Mouse (Mus musculus) heart, embryonic 10.5 days (tissue): ENCODE results near the gene Eps8. TPM values are rescaled to one million over a fixed set of nuclear protein-coding genes. Genes with fewer than 3 reads are reported as not detected.

Source experiments
- DNase-seq: peaks from one replicate; pipeline ENCODE4 v3.0.0-alpha.2; 2017; ENCODE audit warnings: low spot score
- H3K27ac ChIP-seq: fragments of 300-500 bp; sonication (generic); 2 replicates; pipeline ENCODE4 v1.5.1; 2016; ENCODE audit warnings: mild to moderate bottlenecking
- H3K27me3 ChIP-seq: fragments of 300-500 bp; sonication (generic); 2 replicates; pipeline ENCODE4 v1.6.1; 2016; ENCODE audit warnings: mild to moderate bottlenecking; ENCODE audit not compliant: poor library complexity, insufficient read depth, severe bottlenecking
- H3K36me3 ChIP-seq: fragments of 300-500 bp; sonication (generic); 2 replicates; pipeline ENCODE4 v1.6.1; 2016; ENCODE audit warnings: mild to moderate bottlenecking, moderate library complexity
- H3K4me1 ChIP-seq: fragments of 300-500 bp; sonication (generic); 2 replicates; pipeline ENCODE4 v1.6.1; 2016; ENCODE audit warnings: mild to moderate bottlenecking
- H3K4me3 ChIP-seq: fragments of 300-500 bp; sonication (generic); 2 replicates; pipeline ENCODE4 v1.5.1; 2016; ENCODE audit warnings: mild to moderate bottlenecking, moderate library complexity
- H3K9me3 ChIP-seq: fragments of 300-500 bp; sonication (generic); 2 replicates; pipeline ENCODE4 v1.6.1; 2016; ENCODE audit warnings: mild to moderate bottlenecking, moderate library complexity
- WGBS: fragments of 180-500 bp; shearing (Covaris S2); methylation state at CpG from one replicate; pipeline ENCODE4 v1.1.7; 2016; 5-methylcytosine and 5-hydroxymethylcytosine counted together
- polyA plus RNA-seq: library from polyadenylated mRNA; unstranded; fragments of >200 nt; fragmentation: Nextera tagmentation; extraction: Ambion mirVana; gene quantifications from 2 replicates; pipeline ENCODE4 v1.2.1, GENCODE M21; 2016

Gene Eps8
- polyA plus RNA-seq, 1 experiment from 2014 or later: 16.3 TPM

DNA sequence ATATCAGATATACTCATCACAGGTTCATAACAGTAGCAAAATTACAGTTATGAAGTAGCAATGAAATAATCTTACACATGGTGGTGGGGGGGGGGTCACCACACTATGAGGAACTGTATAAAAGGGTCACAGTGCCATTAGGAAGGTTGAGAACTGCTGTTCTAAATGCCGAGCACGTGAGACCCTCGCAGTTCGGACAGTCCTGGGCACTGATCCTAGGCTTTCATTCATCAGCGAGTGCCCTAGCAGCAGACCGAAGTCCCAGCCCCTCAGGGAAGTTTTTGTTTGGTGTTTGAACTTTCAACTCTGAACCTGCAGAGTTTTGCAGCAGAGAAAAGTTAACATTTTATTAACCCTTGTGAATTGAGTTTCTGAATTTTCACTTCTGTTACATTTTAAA, 2.5 kb upstream of the Eps8 start:
- H3K4me1 ChIP-seq: peaks cover 9% of the 10 kb centered on the region
- H3K36me3 ChIP-seq: no peaks in the 10 kb centered on the region
- H3K4me3 ChIP-seq: no peak overlapping the region
- no peaks in the 10 kb centered on the region; the same call in 1 of the 2 replicates for H3K27me3 ChIP-seq
- no peaks in the 10 kb centered on the region for H3K9me3 ChIP-seq
- no peak overlapping the region for H3K27ac ChIP-seq
- no peak for DNase-seq
- WGBS: 81% methylated on average over 6 of the region's 6 CpGs

DNA sequence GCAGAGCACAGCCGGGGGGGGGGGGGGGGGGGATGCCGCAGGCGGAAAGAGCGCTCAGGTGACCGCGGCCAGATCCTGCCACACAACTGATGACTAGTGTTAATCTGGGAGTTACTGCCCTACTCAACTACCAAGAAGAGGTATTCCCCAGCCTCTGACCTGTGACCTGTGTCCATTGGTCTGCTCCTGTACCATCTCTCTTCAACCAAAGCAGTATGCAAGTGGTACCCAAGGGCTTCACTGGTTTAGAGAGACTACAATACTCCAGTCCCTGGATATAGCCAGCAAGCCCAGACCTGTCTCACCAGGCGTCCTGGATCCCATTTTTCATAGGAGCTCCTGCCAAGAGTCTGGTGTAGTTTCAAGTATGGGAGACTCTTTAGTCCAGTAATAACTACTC, 5.1 kb downstream of the Eps8 start:
- peaks cover 10% of the 10 kb centered on the region; the same call in 1 of the 2 replicates for H3K27me3 ChIP-seq
- DNase-seq: no peak
- H3K36me3 ChIP-seq: no peaks in the 10 kb centered on the region
- H3K9me3 ChIP-seq: no peaks in the 10 kb centered on the region
- H3K4me3 ChIP-seq: peak overlapping the region; percentile 72
- 16% methylated on average over 7 of the region's 7 CpGs for WGBS
- peaks cover 11% of the 10 kb centered on the region; the same call in 1 of the 2 replicates for H3K4me1 ChIP-seq
- peak overlapping the region; percentile 86 for H3K27ac ChIP-seq

DNA sequence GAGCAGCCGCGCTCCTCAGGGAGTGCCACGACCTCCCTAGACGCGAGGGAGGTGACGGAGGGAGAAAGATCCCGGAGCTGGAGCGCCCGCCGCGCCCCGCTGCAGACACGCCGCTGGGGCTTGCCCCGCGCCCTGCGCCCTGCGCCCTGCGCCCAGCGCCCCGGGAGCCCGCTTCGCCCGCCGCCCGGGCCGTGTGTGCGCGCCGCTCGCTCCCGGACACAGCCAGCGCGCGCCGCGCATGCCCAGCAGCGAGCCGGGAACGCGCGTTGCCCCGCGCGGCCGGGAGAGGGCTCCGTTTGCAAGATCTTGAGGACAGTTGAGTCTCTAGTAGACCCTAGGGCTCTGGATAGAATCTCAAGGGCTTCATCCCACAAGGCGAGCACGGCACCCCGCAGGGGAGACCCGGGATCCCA, 5.6 kb downstream of the Eps8 start:
- peak overlapping the region; percentile 72 for H3K4me3 ChIP-seq
- H3K4me1 ChIP-seq: peaks cover 11% of the 10 kb centered on the region; the same call in 1 of the 2 replicates
- H3K27me3 ChIP-seq: peaks cover 10% of the 10 kb centered on the region; the same call in 1 of the 2 replicates
- no peak for DNase-seq
- no peaks in the 10 kb centered on the region for H3K36me3 ChIP-seq
- H3K27ac ChIP-seq: peak overlapping the region; percentile 86
- 1% methylated on average over 51 of the region's 51 CpGs for WGBS
- no peaks in the 10 kb centered on the region for H3K9me3 ChIP-seq

DNA sequence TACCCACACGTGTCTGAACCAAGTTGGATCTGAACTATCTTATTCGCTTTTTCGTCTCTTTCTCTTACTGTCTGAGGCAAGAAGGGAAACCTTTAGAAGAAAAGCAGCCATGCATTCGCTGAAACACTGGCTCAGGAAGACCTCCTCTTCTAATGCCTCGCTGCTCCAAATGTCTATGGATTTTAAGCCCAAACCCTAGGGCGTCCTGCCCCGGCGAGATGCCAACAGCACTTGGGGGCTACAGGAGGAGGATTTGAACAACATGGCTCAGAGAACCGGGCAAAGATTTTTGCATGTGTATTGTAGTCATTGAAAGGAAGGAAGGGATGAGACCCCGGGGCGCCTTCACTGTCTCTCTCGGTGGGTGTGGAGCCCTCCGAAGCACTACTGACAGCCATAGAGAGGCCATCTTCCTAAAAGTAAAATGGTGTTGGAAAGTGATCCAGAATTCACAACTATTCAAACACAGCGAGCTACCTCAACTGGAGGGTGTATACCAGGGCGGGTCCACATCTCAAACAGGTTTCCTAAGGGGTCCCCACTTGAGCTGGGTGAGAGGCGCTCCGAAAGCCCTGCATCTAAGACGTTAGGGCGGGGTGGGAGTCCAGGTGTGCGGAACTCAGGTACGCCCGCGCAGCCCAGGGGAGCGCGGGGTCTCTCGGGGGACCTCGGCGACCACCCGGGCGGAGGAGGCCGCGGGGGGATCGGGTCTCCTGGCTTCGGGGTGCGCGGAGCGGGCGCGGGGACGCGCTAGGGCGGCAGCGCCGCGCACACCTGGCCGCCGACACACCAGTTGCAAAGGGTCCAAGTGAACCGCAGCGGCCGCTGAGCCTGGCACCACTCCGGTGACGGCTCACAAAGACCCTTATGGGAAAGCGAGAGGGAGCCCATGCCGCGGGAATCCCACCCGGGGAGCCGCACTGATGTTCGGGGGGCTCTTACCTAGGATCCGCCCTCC, 6.3 kb downstream of the Eps8 start:
- Histone ChIP-seq H3K36me3 (no peaks in the 10 kb centered on the region), H3K4me3 (peak overlapping the region; percentile 72), H3K4me1 (peaks cover 11% of the 10 kb centered on the region; the same call in 1 of the 2 replicates), H3K9me3 (no peaks in the 10 kb centered on the region), H3K27me3 (peaks cover 10% of the 10 kb centered on the region; the same call in 1 of the 2 replicates), H3K27ac (peak overlapping the region; percentile 86)
- DNase-seq: no peak
- WGBS: 1% methylated on average over 58 of the region's 59 CpGs

DNA sequence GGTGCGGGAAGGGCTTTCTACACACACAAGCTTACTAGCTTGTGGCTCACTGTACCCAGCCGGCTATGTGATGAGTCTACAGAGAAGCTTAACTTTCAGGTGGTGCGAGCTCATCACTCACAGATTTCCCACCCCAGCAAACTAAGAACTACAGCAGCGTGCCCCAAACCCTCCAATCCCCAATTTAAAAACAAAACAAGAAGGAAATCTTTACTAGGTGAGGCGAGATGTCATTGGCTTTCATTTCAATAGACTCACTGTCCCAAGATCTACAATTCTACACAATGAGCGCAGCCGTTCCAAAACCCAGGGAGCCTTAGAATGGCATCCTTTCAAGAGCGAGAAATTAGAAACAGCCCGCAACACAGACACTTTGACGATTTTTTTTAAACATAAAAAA, 7.0 kb downstream of the Eps8 start:
- Histone ChIP-seq H3K4me3 (peak overlapping the region; percentile 72), H3K4me1 (peaks cover 11% of the 10 kb centered on the region; the same call in 1 of the 2 replicates), H3K9me3 (no peaks in the 10 kb centered on the region), H3K36me3 (no peaks in the 10 kb centered on the region), H3K27me3 (peaks cover 10% of the 10 kb centered on the region; the same call in 1 of the 2 replicates), H3K27ac (no peak overlapping the region)
- 29% methylated on average over 10 of the region's 10 CpGs for WGBS
- DNase-seq: no peak

DNA sequence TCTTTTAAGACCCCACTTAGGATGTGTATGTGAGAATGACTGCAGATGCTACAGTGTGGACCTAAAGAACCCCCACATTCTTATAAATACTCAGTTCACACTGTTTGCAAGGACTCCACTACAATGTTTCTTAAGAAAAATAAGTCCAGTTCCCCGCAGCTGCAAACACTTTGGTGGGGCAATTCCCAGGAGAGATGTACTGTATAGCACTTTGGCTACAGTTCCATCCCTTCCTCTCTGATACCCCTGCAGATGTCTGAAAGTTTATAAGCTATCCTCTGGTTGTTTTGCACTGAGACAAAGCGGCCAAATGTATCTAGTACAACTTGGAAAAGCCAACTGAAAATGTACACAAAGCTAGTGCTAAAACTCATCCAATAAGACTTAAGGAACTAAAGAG, 8.0 kb downstream of the Eps8 start:
- peaks cover 11% of the 10 kb centered on the region; the same call in 1 of the 2 replicates for H3K4me1 ChIP-seq
- H3K4me3 ChIP-seq: no peak overlapping the region
- H3K36me3 ChIP-seq: no peaks in the 10 kb centered on the region
- H3K27me3 ChIP-seq: peaks cover 10% of the 10 kb centered on the region; the same call in 1 of the 2 replicates
- H3K9me3 ChIP-seq: no peaks in the 10 kb centered on the region
- DNase-seq: no peak
- WGBS: 84% methylated on average over 2 of the region's 2 CpGs
- H3K27ac ChIP-seq: no peak overlapping the region

DNA sequence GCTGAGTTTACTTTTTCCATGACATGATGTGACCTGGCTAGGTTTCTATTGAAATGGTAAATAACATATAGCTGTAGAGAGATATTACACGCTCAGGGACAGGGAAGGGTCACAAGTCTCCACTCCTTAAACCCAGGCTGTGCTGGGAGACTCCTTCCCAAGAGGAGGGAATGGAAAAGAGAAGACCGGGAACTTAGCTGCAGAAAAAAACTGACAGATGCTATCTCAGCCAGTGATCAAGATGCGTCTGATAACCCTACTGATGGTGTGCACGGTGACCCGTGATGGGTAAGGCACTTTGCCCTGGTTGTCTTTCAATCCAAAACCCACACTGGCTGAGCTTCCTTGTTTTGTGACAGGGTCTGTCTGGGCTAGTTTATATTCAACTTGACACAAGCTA, 9.8 kb downstream of the Eps8 start:
- WGBS: 82% methylated on average over 5 of the region's 5 CpGs
- H3K27me3 ChIP-seq: peaks cover 10% of the 10 kb centered on the region; the same call in 1 of the 2 replicates
- no peak for DNase-seq
- H3K27ac ChIP-seq: no peak overlapping the region
- no peaks in the 10 kb centered on the region for H3K36me3 ChIP-seq
- no peaks in the 10 kb centered on the region for H3K9me3 ChIP-seq
- no peak overlapping the region for H3K4me3 ChIP-seq
- H3K4me1 ChIP-seq: peaks cover 11% of the 10 kb centered on the region; the same call in 1 of the 2 replicates

DNA sequence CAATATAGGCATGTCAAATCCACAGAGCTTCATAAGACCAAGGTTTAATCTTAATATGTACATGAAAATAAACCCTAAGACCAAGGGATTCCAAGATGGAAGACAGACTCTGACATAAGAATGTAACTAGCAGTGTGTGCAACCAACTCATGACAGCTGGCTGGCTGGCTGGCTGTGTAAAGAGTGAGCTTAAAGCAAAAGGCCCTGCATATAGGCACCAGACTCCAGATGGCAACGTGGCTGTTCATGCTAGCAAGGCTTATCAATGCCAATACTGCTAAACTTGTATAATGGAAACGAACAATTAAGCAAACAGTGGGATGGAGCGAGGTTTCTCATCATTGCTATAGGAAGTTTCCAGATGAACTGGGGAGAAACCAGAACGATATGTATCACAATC, 10.9 kb downstream of the Eps8 start:
- no peak overlapping the region for H3K27ac ChIP-seq
- no peaks in the 10 kb centered on the region for H3K9me3 ChIP-seq
- DNase-seq: no peak
- H3K27me3 ChIP-seq: peaks cover 10% of the 10 kb centered on the region; the same call in 1 of the 2 replicates
- WGBS: 85% methylated on average over 4 of the region's 4 CpGs
- H3K4me1 ChIP-seq: peaks cover 8% of the 10 kb centered on the region; the same call in 1 of the 2 replicates
- no peak overlapping the region for H3K4me3 ChIP-seq
- no peaks in the 10 kb centered on the region for H3K36me3 ChIP-seq

DNA sequence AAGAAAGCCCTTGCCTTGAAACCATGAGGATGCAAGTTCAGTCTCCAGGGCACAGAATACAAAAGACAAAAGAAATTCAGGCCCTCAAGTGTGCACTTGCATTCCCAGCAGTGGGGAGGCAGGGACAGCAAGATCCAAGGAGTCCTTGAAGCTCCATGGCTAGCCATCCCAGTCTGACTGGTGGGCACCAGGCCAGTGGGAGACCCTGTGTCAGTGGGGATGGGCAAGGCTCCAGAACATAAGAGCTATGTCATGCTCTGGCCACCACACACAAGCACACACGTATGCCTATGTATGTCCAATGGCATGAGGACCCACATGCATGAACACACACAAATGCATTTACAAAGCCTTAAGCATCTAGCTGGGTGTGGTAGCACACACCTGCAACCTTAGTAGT, 13.0 kb downstream of the Eps8 start:
- H3K4me3 ChIP-seq: no peak overlapping the region
- DNase-seq: no peak
- 0 out of 2 replicates have a peak, but pooled peaks cover 4% of the 10 kb centered on the region for H3K4me1 ChIP-seq
- no peaks in the 10 kb centered on the region for H3K36me3 ChIP-seq
- 75% methylated on average over 1 of the region's 1 CpGs for WGBS
- H3K27ac ChIP-seq: no peak overlapping the region
- H3K27me3 ChIP-seq: peaks cover 6% of the 10 kb centered on the region; the same call in 1 of the 2 replicates
- no peaks in the 10 kb centered on the region for H3K9me3 ChIP-seq

DNA sequence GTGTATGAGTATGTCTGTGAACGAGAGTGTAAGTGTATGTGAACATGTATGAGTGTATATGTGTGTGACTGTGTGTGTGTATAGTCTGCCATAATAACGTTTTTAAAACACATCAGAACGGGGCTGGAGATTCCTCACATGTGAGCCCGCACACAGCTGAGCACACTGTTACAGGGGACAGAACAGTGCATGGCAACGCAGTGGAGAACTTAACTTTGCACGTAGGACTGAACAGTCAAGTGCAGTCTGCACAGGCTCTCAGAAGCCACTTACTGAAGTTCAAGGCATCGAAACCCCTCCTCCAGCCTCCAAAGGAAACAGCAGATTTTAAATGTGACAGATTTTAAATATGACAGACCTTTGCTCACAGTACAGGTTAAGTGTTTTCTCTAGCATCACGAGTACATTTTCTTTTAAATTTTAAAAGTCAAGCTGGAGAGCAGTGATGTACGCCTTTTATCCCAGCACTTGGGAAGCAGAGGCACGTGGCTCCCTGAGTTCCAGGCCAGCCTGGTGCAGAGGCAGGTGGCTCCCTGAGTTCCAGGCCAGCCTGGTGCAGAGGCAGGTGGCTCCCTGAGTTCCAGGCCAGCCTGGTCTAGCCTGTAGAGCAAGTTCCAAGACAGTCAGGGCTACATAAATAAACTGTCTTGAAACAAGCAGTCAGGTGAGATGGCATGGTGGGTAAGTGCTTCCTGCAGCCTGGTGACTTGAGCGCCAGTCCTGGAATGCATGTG, 15.7 kb downstream of the Eps8 start:
- 82% methylated on average over 11 of the region's 11 CpGs for WGBS
- no peaks in the 10 kb centered on the region for H3K27me3 ChIP-seq
- DNase-seq: no peak

DNA sequence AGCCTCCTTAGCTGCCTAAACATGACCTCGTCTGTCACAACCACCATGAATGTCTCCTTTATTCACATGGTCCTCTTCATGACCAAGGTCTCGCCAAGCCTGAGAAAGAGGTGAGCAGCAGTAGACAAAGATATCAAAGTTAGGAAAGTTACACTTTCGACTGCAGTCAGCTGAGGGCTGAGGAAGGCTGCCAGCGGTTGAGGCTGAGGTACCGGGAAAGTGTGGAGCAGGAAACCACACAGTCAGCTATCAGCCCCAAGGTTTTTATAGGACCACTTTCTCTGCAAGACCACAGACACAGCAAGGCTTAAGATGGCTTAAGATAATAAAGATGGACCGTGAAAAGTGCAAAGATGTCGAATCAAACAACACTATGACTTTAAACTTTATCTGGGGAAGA, 17.2 kb downstream of the Eps8 start:
- Histone ChIP-seq H3K4me1 (peaks cover 9% of the 10 kb centered on the region; the same call in 1 of the 2 replicates), H3K27ac (no peak overlapping the region), H3K27me3 (no peaks in the 10 kb centered on the region), H3K9me3 (no peaks in the 10 kb centered on the region), H3K4me3 (no peak overlapping the region), H3K36me3 (no peaks in the 10 kb centered on the region)
- WGBS: 44% methylated on average over 7 of the region's 7 CpGs
- no peak for DNase-seq

More for the DNA sequence above, 15.7 kb downstream of the Eps8 start:
- Histone ChIP-seq H3K36me3 (no peaks in the 10 kb centered on the region), H3K4me3 (no peak overlapping the region), H3K27ac (no peak overlapping the region), H3K9me3 (no peaks in the 10 kb centered on the region), H3K4me1 (0 out of 2 replicates have a peak, but pooled peaks cover 5% of the 10 kb centered on the region)

DNA sequence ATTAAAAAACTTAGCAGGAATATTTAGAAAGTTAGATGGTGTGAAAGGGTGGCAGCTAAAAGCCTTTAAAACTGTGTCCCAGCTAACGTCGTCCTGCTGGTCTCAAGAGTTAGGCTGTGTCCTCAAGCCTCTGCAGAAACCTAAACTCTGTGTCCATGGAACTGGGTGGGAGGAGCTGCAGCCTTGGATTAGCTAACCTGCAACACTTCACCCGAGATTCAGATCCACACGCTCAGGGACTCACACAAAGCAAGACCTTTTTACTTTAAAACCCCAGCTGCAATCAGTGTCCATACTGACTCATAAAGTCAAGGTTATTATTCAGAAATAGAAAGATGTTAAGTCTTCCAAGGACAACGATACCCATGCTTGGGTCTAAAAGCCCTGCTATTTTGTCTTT, 18.5 kb downstream of the Eps8 start:
- no peaks in the 10 kb centered on the region for H3K36me3 ChIP-seq
- H3K27me3 ChIP-seq: no peaks in the 10 kb centered on the region
- no peak overlapping the region for H3K27ac ChIP-seq
- H3K4me3 ChIP-seq: no peak overlapping the region
- WGBS: 68% methylated on average over 5 of the region's 5 CpGs
- peaks cover 12% of the 10 kb centered on the region; the same call in 1 of the 2 replicates for H3K4me1 ChIP-seq
- no peaks in the 10 kb centered on the region for H3K9me3 ChIP-seq
- DNase-seq: no peak
